Mouse (Mus musculus) liver, embryonic 18 days (tissue): ENCODE results near the gene Olfr572. TPM values are rescaled to one million over a fixed set of nuclear protein-coding genes. Genes with fewer than 3 reads are reported as not detected.

Experiments used
- polyA plus RNA-seq: library from polyadenylated mRNA; depleted of rRNA; stranded (reverse); fragments of >200 nt; gene quantifications from 2 replicates; pipeline ENCODE4 v1.2.3, GENCODE M21; 2012; rRNA removed

Olfr572 gene
- polyA plus RNA-seq: not detected in 2 replicates

DNA sequence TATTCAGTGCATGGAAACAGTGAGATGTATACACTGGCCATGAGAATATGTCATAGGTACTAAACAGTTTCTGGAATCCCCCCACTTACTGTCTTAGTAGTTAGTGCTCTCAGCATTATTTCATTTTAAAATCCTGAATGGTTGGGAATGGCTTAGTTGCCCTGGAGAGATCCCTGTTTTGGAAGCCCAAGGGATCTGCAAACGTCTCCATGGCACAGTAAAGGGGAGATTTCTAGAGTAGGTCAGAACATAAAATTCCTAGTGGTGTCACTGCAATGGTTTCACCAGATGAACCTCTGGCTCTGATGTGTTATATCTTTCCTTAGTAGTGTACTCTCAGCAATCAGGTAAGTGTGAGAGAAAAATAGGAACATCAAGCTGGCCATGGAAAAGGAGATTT lies at the start of gene Olfr572:
Olfr572 (plus strand) TSS at position 301 of the 400 bp plus-strand sequence.

DNA sequence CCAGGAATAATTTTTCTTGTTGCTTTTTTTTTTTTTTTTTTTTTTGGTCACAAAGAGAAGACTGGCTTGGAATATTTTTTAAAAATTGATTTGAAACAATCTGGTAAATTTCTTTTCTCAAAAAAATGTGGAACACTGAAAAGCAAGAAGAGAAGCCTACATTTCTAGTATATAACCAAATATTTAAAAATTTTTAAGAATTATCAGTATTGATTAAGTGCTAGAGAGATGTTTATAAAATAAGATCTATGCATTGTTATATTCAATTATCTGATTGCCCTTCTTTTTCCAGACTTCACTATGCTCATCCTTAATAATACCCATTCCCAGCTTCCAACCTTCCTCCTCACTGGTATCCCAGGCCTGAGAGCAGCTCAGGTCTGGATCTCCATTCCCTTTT lies 47.4 kb upstream of the Olfr572 start, which contains the start of gene Olfr568:
Olfr568 (plus strand) TSS at position 301 of the 400 bp plus-strand sequence.

DNA sequence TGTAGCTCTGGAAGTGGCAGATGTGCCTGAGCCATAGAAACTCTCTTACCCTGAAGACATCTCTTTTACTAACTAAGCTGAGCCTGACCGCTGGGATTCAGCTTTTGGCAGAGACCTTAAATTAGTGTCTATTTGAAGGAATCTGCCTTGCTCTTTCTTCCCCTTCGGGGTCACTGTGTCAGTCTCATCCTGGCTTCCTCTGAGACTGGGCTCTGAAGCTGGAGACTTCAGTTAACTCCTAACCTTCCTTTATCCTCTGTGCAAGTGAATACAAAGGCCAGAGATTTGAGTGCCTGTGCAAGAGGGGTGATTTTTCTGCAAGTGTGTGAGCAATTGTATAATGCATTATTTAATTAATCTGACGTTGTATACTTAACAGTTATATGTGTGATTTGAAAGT lies 33.4 kb upstream of the Olfr572 start, which contains the start of gene Olfr569:
Olfr569 (minus strand) TSS at position 101 of the 400 bp plus-strand sequence.

DNA sequence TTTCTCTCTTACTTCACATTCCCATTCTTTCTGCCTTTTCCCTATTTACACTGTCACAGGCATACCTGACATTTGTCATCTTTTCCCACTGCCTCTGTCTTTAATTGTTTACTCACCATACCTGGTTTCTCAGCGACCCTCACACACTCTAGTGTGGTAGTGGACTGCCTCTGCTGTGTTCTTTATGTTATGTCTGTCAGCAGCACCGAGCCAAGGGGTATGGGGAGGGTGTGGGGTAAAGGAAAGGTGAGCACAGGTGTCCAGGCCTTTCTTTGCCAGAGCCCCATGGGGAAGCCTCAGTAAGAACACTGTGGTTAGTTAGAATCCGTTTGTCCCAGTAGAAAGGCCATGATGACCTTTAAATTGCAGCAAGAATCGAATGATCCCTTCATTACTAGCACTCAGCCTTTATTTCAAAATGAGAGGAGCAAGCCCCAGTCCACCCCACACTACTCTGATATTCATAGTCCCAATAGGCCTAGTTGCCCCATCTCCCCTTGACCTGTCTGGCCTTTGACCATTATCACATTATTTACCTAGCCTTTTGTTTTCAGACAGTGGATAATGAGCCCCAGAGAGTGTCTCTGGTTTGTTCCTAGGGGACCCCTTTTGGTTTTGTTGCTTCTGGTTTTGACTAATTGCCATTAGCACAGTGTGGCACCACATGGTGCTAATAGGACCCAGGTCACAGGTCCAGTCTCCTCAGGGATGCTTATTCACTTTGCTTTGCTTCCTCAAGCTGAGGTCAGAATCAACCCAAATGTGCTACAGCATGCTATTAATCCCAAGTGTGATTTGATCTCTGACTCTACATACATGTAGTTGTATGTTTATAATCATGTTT lies 7.0 kb upstream of the Olfr572 start, which contains the start of gene Olfr571:
Olfr571 (minus strand) TSS at position 505 of the 844 bp plus-strand sequence.

DNA sequence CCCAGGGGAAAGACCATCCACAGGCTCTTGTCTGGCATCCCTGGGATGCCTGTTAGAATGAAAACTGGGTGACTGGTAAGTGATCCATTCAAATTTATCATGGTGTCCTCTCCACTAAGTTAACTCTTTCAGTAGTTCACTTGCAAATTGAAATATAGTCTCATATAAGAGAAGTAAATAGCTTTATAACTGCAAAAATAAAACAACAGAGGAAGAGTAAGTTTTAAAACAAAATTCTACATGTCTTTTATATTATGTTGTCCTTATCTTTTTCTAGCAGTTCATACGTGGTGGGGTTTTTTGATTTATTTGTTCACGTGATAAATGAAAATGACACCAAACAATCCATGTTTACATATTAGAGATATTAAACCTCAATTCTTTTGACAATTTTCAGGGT lies 18.3 kb downstream of the Olfr572 start, which contains the start of gene Olfr573-ps1:
Olfr573-ps1 (minus strand) TSS at position 101 of the 400 bp plus-strand sequence.

DNA sequence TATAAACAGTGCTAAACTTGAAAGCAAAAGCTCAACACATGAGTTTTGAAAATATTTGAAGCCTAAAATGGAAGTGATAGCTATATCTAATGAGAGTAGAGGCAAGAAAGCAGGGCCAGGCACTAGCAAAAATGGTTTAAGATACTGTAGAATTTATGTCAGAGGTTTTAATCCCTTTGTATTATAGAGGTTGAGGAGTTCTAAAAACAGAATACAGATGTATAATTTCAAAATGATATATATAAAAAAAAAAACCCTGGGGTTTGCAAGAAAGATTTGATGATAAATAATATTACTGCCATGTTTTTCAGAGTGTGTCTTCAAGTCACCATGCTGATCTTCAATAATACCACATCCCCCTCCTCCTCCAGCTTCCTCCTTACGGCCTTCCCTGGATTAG lies 24.0 kb downstream of the Olfr572 start, which contains the start of gene Olfr574:
Olfr574 (plus strand) TSS at position 301 of the 400 bp plus-strand sequence.

DNA sequence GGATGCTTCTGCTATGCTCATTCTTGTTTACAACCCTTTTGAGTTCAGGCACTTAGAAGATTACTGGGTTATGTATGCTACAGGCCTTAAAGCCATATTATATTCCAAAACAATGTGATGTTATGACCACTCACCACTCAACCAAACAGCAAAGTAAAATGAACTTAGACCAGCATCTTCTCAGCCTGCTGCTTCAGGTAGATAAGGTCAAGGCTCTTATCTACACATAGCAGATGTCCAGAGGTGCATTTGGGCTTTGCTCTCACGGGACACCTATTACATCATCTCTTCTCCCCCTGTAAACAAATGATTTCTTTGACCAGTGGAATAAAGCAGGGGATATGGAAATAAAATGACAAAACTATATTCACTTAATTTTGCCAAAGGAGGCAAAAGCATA lies 34.4 kb downstream of the Olfr572 start, which contains the start of gene Olfr575:
Olfr575 (minus strand) TSS at position 183 of the 400 bp plus-strand sequence.

DNA sequence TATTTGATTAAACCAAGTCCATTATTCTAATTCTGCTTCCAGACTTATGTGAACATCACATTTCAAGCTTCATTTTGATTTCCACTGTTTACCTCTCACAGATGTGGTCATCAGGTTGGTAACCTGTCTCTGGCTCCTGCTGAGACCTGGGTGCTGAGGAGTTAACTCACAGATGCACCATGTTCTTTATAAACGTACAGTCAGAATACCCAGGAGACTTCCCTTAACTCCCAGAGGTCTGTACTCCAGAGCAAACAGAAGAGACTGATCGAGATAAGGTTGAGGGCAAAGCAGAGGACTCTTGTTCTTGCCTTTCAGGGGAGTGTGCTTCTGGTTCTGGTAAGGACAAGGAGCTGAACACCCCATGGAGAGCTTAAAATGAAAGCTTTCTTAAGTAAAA lies 38.2 kb downstream of the Olfr572 start, which contains the start of gene Olfr576:
Olfr576 (plus strand) TSS at position 301 of the 400 bp plus-strand sequence.

DNA sequence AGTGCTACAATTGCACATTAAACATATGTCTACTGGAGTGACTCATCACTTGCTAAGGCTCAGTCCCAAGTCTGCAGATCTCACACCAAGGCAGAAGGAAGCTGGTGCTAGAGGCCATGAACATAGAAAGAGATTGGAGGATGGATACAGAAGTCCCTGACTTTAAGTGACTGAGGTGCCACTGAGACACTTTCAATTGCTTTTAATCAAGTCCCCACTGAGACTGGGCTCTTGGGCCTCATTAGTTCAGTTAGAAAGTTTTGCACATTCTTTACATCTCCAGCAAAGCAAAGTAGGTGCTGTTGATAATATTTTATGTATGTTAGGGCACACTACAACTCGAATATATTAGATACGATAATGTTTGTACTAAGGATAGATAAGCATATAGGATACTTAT lies 51.6 kb downstream of the Olfr572 start, which contains the start of gene Olfr577:
Olfr577 (minus strand) TSS at position 101 of the 400 bp plus-strand sequence.

Other genes starting within 250 kb of the Olfr572 start
- 3.2 and 3.4 TPM in 2 replicates for gene Trim68, start 237.1 kb upstream of the Olfr572 start, polyA plus RNA-seq
- not detected in 2 replicates for gene Olfr557, start 228.5 kb upstream of the Olfr572 start, polyA plus RNA-seq
- 0.02 TPM in 2 replicates for gene Olfr558, start 222.2 kb upstream of the Olfr572 start, polyA plus RNA-seq
- gene Olfr33, start 205.3 kb upstream of the Olfr572 start, polyA plus RNA-seq: not detected in 2 replicates
- not detected in 2 replicates for gene Olfr559, start 196.9 kb upstream of the Olfr572 start, polyA plus RNA-seq
- gene Olfr560, start 165.0 kb upstream of the Olfr572 start, polyA plus RNA-seq: not detected in 2 replicates
- 0.24 and 0.48 TPM in 2 replicates for gene Olfr78, start 164.9 kb upstream of the Olfr572 start, polyA plus RNA-seq
- gene Olfr561, start 153.2 kb upstream of the Olfr572 start, polyA plus RNA-seq: 0.05 TPM in 1 of 2 replicates, not detected in the other
- not detected in 2 replicates for gene Olfr564, start 120.9 kb upstream of the Olfr572 start, polyA plus RNA-seq
- not detected in 2 replicates for gene Olfr566, start 65.6 kb upstream of the Olfr572 start, polyA plus RNA-seq
- gene Olfr568, start 47.3 kb upstream of the Olfr572 start, polyA plus RNA-seq: not detected in 2 replicates
- not detected in 2 replicates for gene Olfr569, start 33.5 kb upstream of the Olfr572 start, polyA plus RNA-seq
- not detected in 2 replicates for gene Olfr570, start 29.8 kb upstream of the Olfr572 start, polyA plus RNA-seq
- not detected in 2 replicates for gene Olfr571, start 6.9 kb upstream of the Olfr572 start, polyA plus RNA-seq
- gene Olfr573-ps1, start 18.2 kb downstream of the Olfr572 start, polyA plus RNA-seq: not detected in 2 replicates
- gene Olfr574, start 24.1 kb downstream of the Olfr572 start, polyA plus RNA-seq: not detected in 2 replicates
- not detected in 2 replicates for gene Olfr575, start 34.4 kb downstream of the Olfr572 start, polyA plus RNA-seq
- gene Olfr576, start 38.3 kb downstream of the Olfr572 start, polyA plus RNA-seq: not detected in 2 replicates
- gene Olfr577, start 51.5 kb downstream of the Olfr572 start, polyA plus RNA-seq: not detected in 2 replicates
- gene Olfr578, start 64.9 kb downstream of the Olfr572 start, polyA plus RNA-seq: not detected in 2 replicates
- not detected in 2 replicates for gene Olfr582, start 113.6 kb downstream of the Olfr572 start, polyA plus RNA-seq
- not detected in 2 replicates for gene Olfr583, start 126.9 kb downstream of the Olfr572 start, polyA plus RNA-seq
- not detected in 2 replicates for gene Olfr584, start 157.5 kb downstream of the Olfr572 start, polyA plus RNA-seq
- gene Olfr585, start 173.3 kb downstream of the Olfr572 start, polyA plus RNA-seq: not detected in 2 replicates
- gene Olfr586, start 201.2 kb downstream of the Olfr572 start, polyA plus RNA-seq: not detected in 2 replicates
- gene Olfr588-ps1, start 216.5 kb downstream of the Olfr572 start, polyA plus RNA-seq: not detected in 2 replicates
- gene Olfr589, start 231.9 kb downstream of the Olfr572 start, polyA plus RNA-seq: not detected in 2 replicates